Mouse (Mus musculus) MEL (cell line): ENCODE data around the gene Dhrs3. TPM values are rescaled to one million over a fixed set of nuclear protein-coding genes. Genes with fewer than 3 reads are reported as not detected.

ENCODE experiments used
- DNase-seq: peaks from one replicate; pipeline ENCODE4 v3.0.0; 2011; ENCODE audit warnings: low read depth, low spot score
- H3K27ac ChIP-seq: 2 replicates; pipeline ENCODE4 v1.5.1; 2012; ENCODE audit warnings: low read depth, mild to moderate bottlenecking, control low read depth, low read length, moderate library complexity; ENCODE audit not compliant: control insufficient read depth
- H3K27me3 ChIP-seq, 2 experiments: fragments of 150-350 bp in 1 of 2; sonication (generic) in 1 of 2; 2 replicates each; pipeline ENCODE4 v1.6.1; 2012; ENCODE audit warnings: low read length in 2 of 2, mild to moderate bottlenecking in 2 of 2, improper control_type of control experiment in 1 of 2, moderate library complexity in 1 of 2; ENCODE audit not compliant: insufficient read depth in 2 of 2, control insufficient read depth in 1 of 2
- H3K36me3 ChIP-seq, 2 experiments: 2 replicates each; pipeline ENCODE4 v1.6.1; 2012 to 2014; ENCODE audit warnings: low read length in 2 of 2, improper control_type of control experiment in 1 of 2, inconsistent platforms in 1 of 2, mild to moderate bottlenecking in 1 of 2; ENCODE audit not compliant: insufficient read depth in 2 of 2, control insufficient read depth in 1 of 2
- H3K4me1 ChIP-seq, 2 experiments: fragments of 150-350 bp in 1 of 2; sonication (generic) in 1 of 2; 2 replicates each; pipeline ENCODE4 v1.6.1; 2012; ENCODE audit warnings: low read length in 2 of 2, improper control_type of control experiment in 1 of 2, mild to moderate bottlenecking in 1 of 2; ENCODE audit not compliant: insufficient read depth in 2 of 2, control insufficient read depth in 1 of 2
- H3K4me3 ChIP-seq, 2 experiments: fragments of 150-350 bp in 1 of 2; sonication (generic) in 1 of 2; 2 replicates each; pipeline ENCODE4 v1.5.1; 2012; ENCODE audit warnings: low read depth in 2 of 2, low read length in 2 of 2, mild to moderate bottlenecking in 2 of 2, moderate library complexity in 2 of 2, control low read depth in 1 of 2, improper control_type of control experiment in 1 of 2; ENCODE audit not compliant: control insufficient read depth in 1 of 2, insufficient read depth in 1 of 2
- H3K79me2 ChIP-seq: 2 replicates; pipeline ENCODE4 v1.6.1; 2012; ENCODE audit warnings: mild to moderate bottlenecking, low read length, moderate library complexity; ENCODE audit not compliant: control insufficient read depth, poor library complexity, insufficient read depth
- H3K9ac ChIP-seq: 2 replicates; pipeline ENCODE4 v1.6.1; 2012; ENCODE audit warnings: low read depth, mild to moderate bottlenecking, control low read depth, low read length, moderate library complexity; ENCODE audit not compliant: control insufficient read depth, poor library complexity, severe bottlenecking
- H3K9me3 ChIP-seq: fragments of 150-350 bp; sonication (generic); replicated peaks from 2 replicates; pipeline ENCODE4 v1.6.1; 2012; ENCODE audit warnings: mild to moderate bottlenecking, low read length, improper control_type of control experiment, moderate library complexity; ENCODE audit not compliant: insufficient read depth
- BHLHE40 ChIP-seq: IDR thresholded peaks from 2 replicates; pipeline ENCODE4 v1.6.1; 2012; ENCODE audit warnings: low read depth, mild to moderate bottlenecking, inconsistent platforms, low read length, improper control_type of control experiment, borderline replicate concordance
- CHD1 ChIP-seq: IDR thresholded peaks from 2 replicates; pipeline ENCODE4 v1.6.1; 2012; ENCODE audit warnings: low read depth, mild to moderate bottlenecking, inconsistent platforms, low read length, improper control_type of control experiment
- CHD2 ChIP-seq: IDR thresholded peaks from 2 replicates; pipeline ENCODE4 v1.6.1; 2011; ENCODE audit warnings: low read length, improper control_type of control experiment
- E2F4 ChIP-seq: IDR thresholded peaks from 2 replicates; pipeline ENCODE4 v1.6.1; 2011; ENCODE audit warnings: low read depth, low read length, improper control_type of control experiment, borderline replicate concordance
- ELF1 ChIP-seq: IDR thresholded peaks from 2 replicates; pipeline ENCODE4 v1.6.1; 2014; ENCODE audit warnings: low read depth, mild to moderate bottlenecking, inconsistent platforms, low read length, improper control_type of control experiment, moderate library complexity
- EP300 ChIP-seq, 2 experiments: IDR thresholded peaks; 2 replicates each; pipeline ENCODE4 v1.6.1; 2011; ENCODE audit warnings: improper control_type of control experiment in 2 of 2, low read length in 2 of 2, low read depth in 1 of 2, mild to moderate bottlenecking in 1 of 2
- ETS1 ChIP-seq: IDR thresholded peaks from 2 replicates; pipeline ENCODE4 v1.6.1; 2012; ENCODE audit warnings: low read depth, mild to moderate bottlenecking, inconsistent platforms, low read length, improper control_type of control experiment, moderate library complexity
- GABPA ChIP-seq: IDR thresholded peaks from 2 replicates; pipeline ENCODE4 v1.6.1; 2012; ENCODE audit warnings: low read depth, mild to moderate bottlenecking, inconsistent platforms, low read length, improper control_type of control experiment, moderate library complexity
- GATA1 ChIP-seq: IDR thresholded peaks from 2 replicates; pipeline ENCODE4 v1.6.1; 2011; ENCODE audit warnings: low read depth, low read length, improper control_type of control experiment
- HCFC1 ChIP-seq: IDR thresholded peaks from 2 replicates; pipeline ENCODE4 v1.6.1; 2012; ENCODE audit warnings: low read depth, mild to moderate bottlenecking, inconsistent platforms, low read length, improper control_type of control experiment, moderate library complexity
- KAT2A ChIP-seq: conservative IDR thresholded peaks from 2 replicates; pipeline ENCODE4 v1.6.1; 2012; ENCODE audit warnings: low read depth, low read length, improper control_type of control experiment, inconsistent platforms
- MAFK ChIP-seq: IDR thresholded peaks from 2 replicates; pipeline ENCODE4 v1.6.1; 2011; ENCODE audit warnings: low read depth, mild to moderate bottlenecking, low read length, improper control_type of control experiment, borderline replicate concordance
- MAZ ChIP-seq: IDR thresholded peaks from 2 replicates; pipeline ENCODE4 v1.6.1; 2012; ENCODE audit warnings: low read depth, mild to moderate bottlenecking, inconsistent platforms, low read length, improper control_type of control experiment
- MEF2A ChIP-seq: IDR thresholded peaks from 2 replicates; pipeline ENCODE4 v1.6.1; 2014; ENCODE audit warnings: low read depth, mild to moderate bottlenecking, inconsistent platforms, low read length, improper control_type of control experiment; ENCODE audit not compliant: poor library complexity, insufficient replicate concordance, severe bottlenecking; ENCODE audit errors: extremely low read depth
- MXI1 ChIP-seq: IDR thresholded peaks from 2 replicates; pipeline ENCODE4 v1.6.1; 2011; ENCODE audit warnings: mild to moderate bottlenecking, low read depth, low read length, improper control_type of control experiment
- NELFE ChIP-seq: IDR thresholded peaks from 2 replicates; pipeline ENCODE4 v1.6.1; 2011; ENCODE audit warnings: low read depth, low read length, improper control_type of control experiment
- POLR2A ChIP-seq, 2 experiments: IDR thresholded peaks; 2 replicates each; pipeline ENCODE4 v1.6.1; 2011 to 2012; ENCODE audit warnings: low read length in 2 of 2, mild to moderate bottlenecking in 2 of 2, control low read depth in 1 of 2, improper control_type of control experiment in 1 of 2, low read depth in 1 of 2, moderate library complexity in 1 of 2; ENCODE audit not compliant: control insufficient read depth in 1 of 2, insufficient read depth in 1 of 2, poor library complexity in 1 of 2
- POLR2AphosphoS5 ChIP-seq: IDR thresholded peaks from 2 replicates; pipeline ENCODE4 v1.6.1; 2012; ENCODE audit warnings: low read depth, borderline replicate concordance, mild to moderate bottlenecking, inconsistent platforms, low read length, moderate library complexity, mixed read lengths
- RAD21 ChIP-seq: IDR thresholded peaks from 2 replicates; pipeline ENCODE4 v1.6.1; 2011; ENCODE audit warnings: mild to moderate bottlenecking, low read depth, low read length, improper control_type of control experiment
- RCOR1 ChIP-seq: IDR thresholded peaks from 2 replicates; pipeline ENCODE4 v1.6.1; 2012; ENCODE audit warnings: low read depth, mild to moderate bottlenecking, inconsistent platforms, low read length, improper control_type of control experiment
- SIN3A ChIP-seq: IDR thresholded peaks from 2 replicates; pipeline ENCODE4 v1.6.1; 2012; ENCODE audit warnings: low read length, improper control_type of control experiment, inconsistent platforms
- SMC3 ChIP-seq: IDR thresholded peaks from 2 replicates; pipeline ENCODE4 v1.6.1; 2011; ENCODE audit warnings: low read depth, low read length, improper control_type of control experiment
- TAL1 ChIP-seq: IDR thresholded peaks from 2 replicates; pipeline ENCODE4 v1.6.1; 2012; ENCODE audit warnings: mild to moderate bottlenecking, inconsistent platforms, low read length, moderate library complexity, mixed read lengths
- TBP ChIP-seq: IDR thresholded peaks from 2 replicates; pipeline ENCODE4 v1.8.0; 2011; ENCODE audit warnings: low read depth, low read length, improper control_type of control experiment
- TCF12 ChIP-seq: IDR thresholded peaks from 2 replicates; pipeline ENCODE4 v1.6.1; 2014; ENCODE audit warnings: low read depth, mild to moderate bottlenecking, inconsistent platforms, low read length, improper control_type of control experiment, moderate library complexity
- USF1 ChIP-seq: IDR thresholded peaks from 2 replicates; pipeline ENCODE4 v1.6.1; 2014; ENCODE audit warnings: low read depth, mild to moderate bottlenecking, inconsistent platforms, low read length, improper control_type of control experiment, moderate library complexity
- USF2 ChIP-seq, 2 experiments: IDR thresholded peaks; 2 replicates each; pipeline ENCODE4 v1.6.1; 2011 to 2012; ENCODE audit warnings: improper control_type of control experiment in 2 of 2, low read length in 2 of 2, borderline replicate concordance in 1 of 2, inconsistent platforms in 1 of 2, low read depth in 1 of 2, mild to moderate bottlenecking in 1 of 2; ENCODE audit not compliant: insufficient read depth in 1 of 2
- ZKSCAN1 ChIP-seq: IDR thresholded peaks from 2 replicates; pipeline ENCODE4 v1.6.1; 2012; ENCODE audit warnings: low read depth, mild to moderate bottlenecking, inconsistent platforms, low read length, improper control_type of control experiment, moderate library complexity
- ZNF384 ChIP-seq: IDR thresholded peaks from 2 replicates; pipeline ENCODE4 v1.6.1; 2012; ENCODE audit warnings: low read depth, mild to moderate bottlenecking, inconsistent platforms, low read length, improper control_type of control experiment
- polyA plus RNA-seq, 2 experiments: library from polyadenylated mRNA; stranded (reverse) in 1 of 2; unstranded in 1 of 2; fragments of >175 nt in 1 of 2; fragments of >200 nt in 1 of 2; gene quantifications; 2 replicates each; pipeline versions ENCODE4 v1.2.1 to v1.2.4; 2012; ENCODE audit warnings: low replicate concordance in 2 of 2, low read depth in 1 of 2; ENCODE audit not compliant: insufficient read length in 2 of 2, insufficient read depth in 1 of 2, missing spikeins in 1 of 2
- total RNA-seq: library from RNA; depleted of rRNA; stranded (reverse); fragments of 300-350 nt; gene quantifications from 2 replicates; pipeline ENCODE4 v1.2.3, GENCODE M21; 2012

Gene Dhrs3
- total and polyA plus RNA-seq, 3 experiments, result 0.89 to 2.2 TPM; not detected in 1

GRCm38 (mm10) chr4:144905128-144905527 is 12.5 kb downstream of the Dhrs3 start:
- no peak overlapping the region for H3K4me3 ChIP-seq
- H3K27ac ChIP-seq, result no peak overlapping the region
- H3K9ac ChIP-seq, result no peak overlapping the region
- TF ChIP-seq KAT2A (no peak), SMC3 (no peak), MXI1 (no peak), USF1 (no peak), NELFE (no peak), E2F4 (no peak), HCFC1 (no peak), RCOR1 (no peak), TCF12 (no peak), MAFK (no peak), TAL1 (no peak), CHD1 (no peak), GABPA (no peak), ETS1 (peak; percentile 73), MEF2A (peak; percentile 93; the same call in 1 of the 2 replicates), EP300 (IDR thresholded peaks at IDR 0.05; ENCODE audit: low read depth in 1 of 2, low read length in 2 of 2) (0 out of 4 replicates have a peak, but pooled peaks of 1 of the 2 experiments have one; percentile 14), GATA1 (no peak), MAZ (no peak), BHLHE40 (no peak)
- H3K79me2 ChIP-seq, result no peaks in the 10 kb centered on the region
- no peak for DNase-seq
- H3K27me3 ChIP-seq, result no peaks in the 10 kb centered on the region
- peaks cover 0 to 27% of the 10 kb centered on the region in 2 experiments; a peak in 2 of 4 replicates for H3K36me3 ChIP-seq
- no peaks in the 10 kb centered on the region for H3K9me3 ChIP-seq
- peaks cover 24 to 51% of the 10 kb centered on the region in 2 experiments for H3K4me1 ChIP-seq

GRCm38 (mm10) chr4:144906001-144906889 is 13.6 kb downstream of the Dhrs3 start:
- Histone ChIP-seq H3K36me3 (peaks cover 0 to 18% of the 10 kb centered on the region in 2 experiments; a peak in 2 of 4 replicates), H3K4me3 (no peak overlapping the region), H3K27ac (no peak overlapping the region), H3K9ac (no peak overlapping the region), H3K27me3 (no peaks in the 10 kb centered on the region), H3K9me3 (no peaks in the 10 kb centered on the region), H3K79me2 (no peaks in the 10 kb centered on the region), H3K4me1 (peaks cover 13 to 40% of the 10 kb centered on the region in 2 experiments)
- DNase-seq, result no peak
- TF ChIP-seq CHD2 (no peak), SIN3A (no peak), HCFC1 (no peak), ZKSCAN1 (no peak), POLR2A (IDR thresholded peaks at IDR 0.05; ENCODE audit: control insufficient read depth in 1 of 2, insufficient read depth in 1 of 2, low read depth in 1 of 2, low read length in 2 of 2, poor library complexity in 1 of 2) (no peak), MAZ (no peak), GABPA (no peak), TBP (no peak), POLR2AphosphoS5 (no peak), USF2 (IDR thresholded peaks at IDR 0.05; ENCODE audit: borderline replicate concordance in 1 of 2, insufficient read depth in 1 of 2, low read depth in 1 of 2, low read length in 2 of 2) (no peak), ETS1 (no peak), BHLHE40 (no peak), ZNF384 (no peak), NELFE (no peak), MEF2A (no peak), RAD21 (no peak), ELF1 (no peak), SMC3 (no peak)
